Comparison of ENCODE assay signal across 10 mouse cellular contexts in the genomic region with DNA sequence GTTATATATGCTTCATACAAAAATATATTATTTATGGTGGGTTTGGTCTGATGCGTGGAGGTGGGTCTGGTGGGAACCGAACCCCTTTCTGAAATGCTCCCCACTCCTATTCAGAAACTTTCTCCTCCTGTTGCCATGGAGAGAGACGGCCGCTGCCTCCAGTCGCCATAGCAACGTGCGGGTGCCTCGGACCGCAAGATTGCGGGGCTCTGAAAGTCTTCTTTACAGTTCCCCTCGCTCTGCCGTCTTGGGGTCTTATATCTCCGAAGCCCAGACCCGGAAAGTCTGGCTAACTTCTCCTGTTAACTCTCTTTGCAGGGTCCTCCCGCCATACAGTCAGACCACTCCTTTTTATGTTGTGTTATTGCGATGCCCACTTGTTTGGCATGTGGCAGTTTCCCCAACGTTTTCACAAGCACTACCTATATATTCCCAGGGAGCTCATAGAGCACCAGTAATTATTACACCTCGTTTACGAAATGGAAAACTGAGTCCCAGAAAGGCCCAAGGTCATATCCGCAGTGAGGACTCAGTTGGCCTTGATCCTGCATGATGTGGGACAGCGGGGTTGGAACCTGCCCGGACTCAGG. TPM values are rescaled to one million over a fixed set of nuclear protein-coding genes. Genes with fewer than 3 reads are reported as not detected.
DNase-seq lines count a peak whose midpoint lies in the region; ATAC-seq and TF ChIP-seq lines count a peak whose summit lies in the region.
"Had no signal": no experiment of that assay in that cellular context is flagged by ENCODE, and none has a peak within 500 bp of the region (broad histone marks: within the 10 kb centered on the region; RNA-seq: fewer than 3 reads in every experiment).

No protein-coding gene starts in this region.

- no peaks in the 10 kb centered on the region for H3K9me3 ChIP-seq in stomach, embryonic 14.5 days (ENCODE audit: control insufficient read depth, low read depth, low read length)
- no peaks in the 10 kb centered on the region for H3K9me3 ChIP-seq in stomach, postnatal 0 days (ENCODE audit: control insufficient read depth, low read length)
- no peaks in the 10 kb centered on the region for H3K9me3 ChIP-seq in limb, embryonic 15.5 days
- H3K9me3 ChIP-seq: liver, embryonic 13.5 days had no signal

- peaks cover 16% of the 10 kb centered on the region; the same call in 1 of the 2 replicates for H3K4me1 ChIP-seq in stomach, embryonic 14.5 days (ENCODE audit: control insufficient read depth, insufficient read depth, low read length)
- no peaks in the 10 kb centered on the region for H3K4me1 ChIP-seq in stomach, postnatal 0 days (replicated peaks; ENCODE audit: control insufficient read depth, insufficient read depth)
- H3K4me1 ChIP-seq in limb, embryonic 15.5 days: peaks cover 18% of the 10 kb centered on the region
- H3K4me1 ChIP-seq: liver, embryonic 13.5 days had no signal

- 15% methylated on average over 22 of the region's 22 CpGs for WGBS in stomach, embryonic 14.5 days
- 15% methylated on average over 22 of the region's 22 CpGs for WGBS in stomach, postnatal 0 days
- 9% methylated on average over 22 of the region's 22 CpGs for WGBS in limb, embryonic 15.5 days

- ATAC-seq in stomach, embryonic 14.5 days (ENCODE audit: insufficient number of reproducible peaks, insufficient read depth, low FRiP score, low read depth): no peak
- no peak for ATAC-seq in stomach, postnatal 0 days (ENCODE audit: low FRiP score, low TSS enrichment)
- ATAC-seq in limb, embryonic 15.5 days (ENCODE audit: insufficient number of reproducible peaks, low FRiP score, low TSS enrichment, low read depth): no peak
- no peak for ATAC-seq in CD4-positive, CD25-positive, alpha-beta regulatory T cell, adult 4 months
- no peak for ATAC-seq in erythroid progenitor cell, adult 5-6 weeks (replicated peaks; ENCODE audit: low FRiP score, poor library complexity, severe bottlenecking)

- H3K4me3 ChIP-seq in stomach, embryonic 14.5 days (ENCODE audit: low read depth, low read length): peak overlapping the region; percentile 45; the same call in 1 of the 2 replicates
- no peak overlapping the region; the same call in 1 of the 2 replicates for H3K4me3 ChIP-seq in stomach, postnatal 0 days (ENCODE audit: low read depth, low read length)
- peak overlapping the region; percentile 43 for H3K4me3 ChIP-seq in limb, embryonic 15.5 days
- H3K4me3 ChIP-seq: liver, embryonic 13.5 days had no signal

- no peak overlapping the region for H3K4me2 ChIP-seq in stomach, embryonic 14.5 days (replicated peaks; ENCODE audit: low read depth, low read length)
- H3K4me2 ChIP-seq in stomach, postnatal 0 days (replicated peaks; ENCODE audit: low read depth): no peak overlapping the region; the same call in 1 of the 2 replicates
- peak overlapping the region; percentile 83 for H3K4me2 ChIP-seq in limb, embryonic 15.5 days
- H3K4me2 ChIP-seq: liver, embryonic 13.5 days had no signal

- no peak for TF ChIP-seq CTCF in stomach, postnatal 0 days (IDR thresholded peaks at IDR 0.05; ENCODE audit: low read depth)

- no peaks in the 10 kb centered on the region for H3K36me3 ChIP-seq in stomach, embryonic 14.5 days (ENCODE audit: control insufficient read depth, insufficient read depth, low read length)
- H3K36me3 ChIP-seq in stomach, postnatal 0 days (ENCODE audit: control insufficient read depth, insufficient read depth, low read length): no peaks in the 10 kb centered on the region
- no peaks in the 10 kb centered on the region for H3K36me3 ChIP-seq in limb, embryonic 15.5 days
- H3K36me3 ChIP-seq: liver, embryonic 13.5 days had no signal

- TF ChIP-seq EP300 in stomach, postnatal 0 days (optimal IDR thresholded peaks at IDR 0.05): no peak

- H3K27ac ChIP-seq in stomach, embryonic 14.5 days (ENCODE audit: low read length): no peak overlapping the region
- H3K27ac ChIP-seq in stomach, postnatal 0 days (replicated peaks): no peak overlapping the region
- H3K27ac ChIP-seq in limb, embryonic 15.5 days: no peak overlapping the region
- H3K27ac ChIP-seq: liver, embryonic 13.5 days had no signal

- no peak overlapping the region for H3K9ac ChIP-seq in stomach, embryonic 14.5 days (replicated peaks; ENCODE audit: low read depth, low read length)
- no peak overlapping the region for H3K9ac ChIP-seq in stomach, postnatal 0 days (ENCODE audit: low read length)
- H3K9ac ChIP-seq in limb, embryonic 15.5 days: no peak overlapping the region
- H3K9ac ChIP-seq: liver, embryonic 13.5 days had no signal

- H3K27me3 ChIP-seq in stomach, embryonic 14.5 days (ENCODE audit: control insufficient read depth, insufficient read depth, low read length): peaks cover 42% of the 10 kb centered on the region
- H3K27me3 ChIP-seq in stomach, postnatal 0 days (ENCODE audit: control insufficient read depth, insufficient read depth, low read length): peaks cover 21% of the 10 kb centered on the region
- H3K27me3 ChIP-seq in limb, embryonic 15.5 days: peaks cover 82% of the 10 kb centered on the region

- DNase-seq in embryo, embryonic 11 days: peak; percentile 23
- no peak for DNase-seq in embryo, embryonic 9.5 days (ENCODE audit: extremely low spot score)
- DNase-seq in stomach, postnatal 0 days (ENCODE audit: low spot score): no peak
- DNase-seq in gastrocnemius, postnatal 14 days: no peak
- DNase-seq: liver, embryonic 13.5 days had no signal

- intact Hi-C loops in gastrocnemius, postnatal 14 days (cut with DNase I; ENCODE audit: low total_unique reads): no loop called here

RNA-seq across cellular contexts. Expression of a gene that starts 0.4 kb away (rescaled TPM):
- polyA plus RNA-seq in stomach, embryonic 14.5 days (2014; fragmentation: Nextera tagmentation; extraction: Ambion mirVana): 3.0 and 3.4 TPM in 2 replicates
- 0.58 and 0.64 TPM in 2 replicates for polyA plus RNA-seq in stomach, postnatal 0 days (2015; fragmentation: Nextera tagmentation; extraction: Ambion mirVana)
- polyA plus RNA-seq in limb, embryonic 15.5 days (2015; fragmentation: Nextera tagmentation; extraction: Ambion mirVana): 0.36 and 0.45 TPM in 2 replicates
- polyA plus RNA-seq in CD4-positive, CD25-positive, alpha-beta regulatory T cell, adult 4 months (2017; shearing (Covaris generic)): not detected
- total RNA-seq in erythroid progenitor cell, adult 5-6 weeks (2015; ENCODE audit: low replicate concordance): not detected in 2 replicates
- total RNA-seq in erythroid progenitor cell, adult 5-6 weeks (2017; ENCODE audit: low replicate concordance): 1.4 TPM in 1 of 2 replicates, not detected in the other
- total RNA-seq in gastrocnemius, postnatal 14 days (2021): not detected
- total RNA-seq: heart, postnatal 25 days had no signal
- polyA plus RNA-seq: liver, embryonic 13.5 days had no signal
